Mouse (Mus musculus) limb, embryonic 11.5 days (tissue): ENCODE results near the gene Fmo1. TPM values are rescaled to one million over a fixed set of nuclear protein-coding genes. Genes with fewer than 3 reads are reported as not detected.
"Not testable (repeated sequence)": the region's sequence is repeated elsewhere in the genome, so short reads cannot be mapped to it uniquely, and the experiment has no call there.

Experiments used
- ATAC-seq: fragments of 200-750 bp; cut with Nextera tagmentation; 2 replicates; pipeline ENCODE4 v1.8.0; 2017; ENCODE audit warnings: low read depth; ENCODE audit not compliant: insufficient number of reproducible peaks, low FRiP score, low TSS enrichment
- DNase-seq: peaks from one replicate; pipeline ENCODE4 v3.0.0-alpha.2; 2015; ENCODE audit warnings: low spot score
- H3K27ac ChIP-seq: fragments of 300-500 bp; sonication (generic); replicated peaks from 2 replicates; pipeline ENCODE4 v1.5.1; 2014; ENCODE audit warnings: low read depth, mild to moderate bottlenecking, low read length
- H3K27me3 ChIP-seq: fragments of 300-500 bp; sonication (generic); 2 replicates; pipeline ENCODE4 v1.6.1; 2014; ENCODE audit warnings: mild to moderate bottlenecking, low read length, mixed read lengths; ENCODE audit not compliant: control insufficient read depth, insufficient read depth
- H3K36me3 ChIP-seq: fragments of 300-500 bp; sonication (generic); 2 replicates; pipeline ENCODE4 v1.6.1; 2014; ENCODE audit warnings: mild to moderate bottlenecking, low read length, moderate library complexity, mixed read lengths; ENCODE audit not compliant: control insufficient read depth, insufficient read depth
- H3K4me1 ChIP-seq: fragments of 300-500 bp; sonication (generic); 2 replicates; pipeline ENCODE4 v1.6.1; 2014; ENCODE audit warnings: low read length, mixed read lengths; ENCODE audit not compliant: control insufficient read depth, insufficient read depth
- H3K4me2 ChIP-seq: fragments of 300-500 bp; sonication (generic); 2 replicates; pipeline ENCODE4 v1.6.1; 2014; ENCODE audit warnings: low read depth, mild to moderate bottlenecking, moderate library complexity; ENCODE audit not compliant: severe bottlenecking
- H3K4me3 ChIP-seq: fragments of 300-500 bp; sonication (generic); 2 replicates; pipeline ENCODE4 v1.5.1; 2014; ENCODE audit warnings: low read depth, low read length
- H3K9ac ChIP-seq: fragments of 300-500 bp; sonication (generic); 2 replicates; pipeline ENCODE4 v1.6.1; 2014; ENCODE audit warnings: mild to moderate bottlenecking, low read length
- H3K9me3 ChIP-seq: fragments of 300-500 bp; sonication (generic); 2 replicates; pipeline ENCODE4 v1.6.1; 2016; ENCODE audit warnings: low read length; ENCODE audit not compliant: control insufficient read depth
- WGBS: fragments of 180-500 bp; shearing (Covaris S2); extraction: QIAGEN DNeasy Blood & Tissue Kit; methylation state at CpG from one replicate; pipeline ENCODE4 v1.1.7; 2014; 5-methylcytosine and 5-hydroxymethylcytosine counted together
- polyA plus RNA-seq: library from polyadenylated mRNA; unstranded; fragments of >200 nt; fragmentation: Nextera tagmentation; extraction: Ambion mirVana; gene quantifications from 2 replicates; pipeline ENCODE4 v1.2.1, GENCODE M21; 2014

Gene Fmo1
- polyA plus RNA-seq, 1 experiment from 2014 or later: 2.8 TPM

GRCm38 (mm10) chr1:162805011-162805410, 61.4 kb downstream of the Fmo1 start:
- DNase-seq: no peak
- no peak overlapping the region for H3K4me2 ChIP-seq
- WGBS: 67% methylated on average over 5 of the region's 5 CpGs

DNA sequence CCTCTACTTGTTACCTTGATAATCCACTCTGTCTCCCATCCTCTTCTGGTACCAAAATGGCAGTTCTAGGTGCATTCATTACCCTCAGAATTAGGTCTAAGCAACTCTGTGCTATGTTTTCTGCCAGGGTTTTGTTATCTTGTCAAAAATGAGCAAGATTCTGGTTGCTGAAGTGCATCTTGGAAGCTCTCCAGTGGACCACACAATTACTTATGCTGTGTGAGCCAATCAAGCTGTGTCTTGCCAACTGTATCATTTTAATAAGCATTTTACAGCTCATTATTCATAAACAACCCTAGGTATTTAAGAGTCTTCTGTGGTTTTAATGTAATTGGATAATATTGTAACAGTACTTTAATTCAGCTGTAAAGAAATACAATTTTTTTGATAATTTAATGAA, 70.0 kb downstream of the Fmo1 start:
- ATAC-seq (no peak), DNase-seq (no peak)
- Histone ChIP-seq H3K4me2 (no peak overlapping the region), H3K36me3 (no peaks in the 10 kb centered on the region), H3K9ac (no peak overlapping the region), H3K4me1 (no peaks in the 10 kb centered on the region), H3K27ac (no peak overlapping the region), H3K9me3 (no peaks in the 10 kb centered on the region), H3K4me3 (no peak overlapping the region), H3K27me3 (no peaks in the 10 kb centered on the region)

More at GRCm38 (mm10) chr1:162805011-162805410, 61.4 kb downstream of the Fmo1 start:
- no peak for ATAC-seq
- Histone ChIP-seq H3K4me3 (no peak overlapping the region), H3K9me3 (no peaks in the 10 kb centered on the region), H3K9ac (no peak overlapping the region), H3K27me3 (no peaks in the 10 kb centered on the region), H3K4me1 (no peaks in the 10 kb centered on the region), H3K27ac (no peak overlapping the region), H3K36me3 (no peaks in the 10 kb centered on the region)

DNA sequence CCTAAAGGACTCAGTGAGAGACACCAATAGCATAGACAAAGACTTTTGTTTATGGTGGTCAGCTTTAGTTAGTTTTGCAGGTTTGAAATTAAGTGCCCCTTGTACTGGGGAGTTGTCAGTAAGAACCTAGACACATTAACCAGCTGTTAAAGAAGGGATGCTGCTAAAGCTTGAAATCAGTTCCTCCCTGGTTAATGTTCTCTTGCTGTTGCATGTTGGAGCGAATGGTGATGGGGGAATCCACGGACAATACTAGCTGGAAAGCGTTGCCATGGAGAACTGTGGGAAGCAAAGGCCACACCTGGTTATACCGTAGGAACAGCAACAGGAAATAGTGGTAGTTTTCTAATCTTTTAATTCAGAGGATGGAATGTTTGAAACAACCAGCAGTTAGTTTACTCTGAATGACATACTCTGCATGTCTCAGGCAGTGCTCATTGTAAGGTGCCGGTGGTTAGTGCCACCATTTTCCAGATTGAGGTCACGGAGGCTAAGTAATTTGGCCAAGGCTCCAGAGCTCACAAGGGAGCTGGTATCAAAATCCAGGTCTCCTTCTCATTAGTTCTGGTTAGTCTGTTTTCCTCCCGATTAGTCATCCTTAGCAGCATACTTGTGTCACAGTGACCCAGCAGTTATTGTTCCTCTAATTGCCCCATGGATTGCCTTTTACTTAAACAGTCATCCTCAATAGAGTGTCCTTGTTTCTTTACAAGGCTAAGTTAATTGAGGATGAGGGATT, 73.9 kb downstream of the Fmo1 start:
- H3K9ac ChIP-seq: no peak overlapping the region
- H3K4me3 ChIP-seq: no peak overlapping the region
- no peaks in the 10 kb centered on the region for H3K9me3 ChIP-seq
- no peaks in the 10 kb centered on the region for H3K36me3 ChIP-seq
- H3K4me2 ChIP-seq: no peak overlapping the region
- H3K27me3 ChIP-seq: no peaks in the 10 kb centered on the region
- H3K27ac ChIP-seq: no peak overlapping the region
- ATAC-seq (no peak), DNase-seq (no peak)
- 75% methylated on average over 7 of the region's 7 CpGs for WGBS
- no peaks in the 10 kb centered on the region for H3K4me1 ChIP-seq

DNA sequence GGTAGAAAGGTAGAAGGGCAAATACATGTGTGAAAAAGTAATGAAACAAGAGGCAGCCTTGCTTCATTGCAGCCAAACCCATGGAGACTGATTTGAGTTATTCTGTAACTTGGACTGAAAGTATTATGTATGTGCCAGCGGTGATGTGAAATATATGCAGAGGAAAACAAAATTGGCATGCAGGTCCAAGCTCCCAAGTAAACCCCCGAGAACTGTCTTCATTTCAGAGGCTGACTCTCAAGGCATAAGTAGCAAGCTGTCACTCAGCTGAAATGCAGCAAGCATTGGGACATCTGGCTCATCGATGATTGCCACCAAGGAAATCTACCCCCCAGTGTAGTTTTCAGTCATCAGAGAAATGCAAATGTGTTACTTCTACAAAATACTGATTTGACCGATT, 81.2 kb downstream of the Fmo1 start:
- Histone ChIP-seq H3K4me1 (no peaks in the 10 kb centered on the region), H3K4me2 (no peak overlapping the region), H3K36me3 (no peaks in the 10 kb centered on the region), H3K9ac (no peak overlapping the region), H3K4me3 (no peak overlapping the region), H3K27ac (no peak overlapping the region), H3K9me3 (no peaks in the 10 kb centered on the region), H3K27me3 (no peaks in the 10 kb centered on the region)
- no peak for DNase-seq
- no peak for ATAC-seq
- 85% methylated on average over 4 of the region's 4 CpGs for WGBS

DNA sequence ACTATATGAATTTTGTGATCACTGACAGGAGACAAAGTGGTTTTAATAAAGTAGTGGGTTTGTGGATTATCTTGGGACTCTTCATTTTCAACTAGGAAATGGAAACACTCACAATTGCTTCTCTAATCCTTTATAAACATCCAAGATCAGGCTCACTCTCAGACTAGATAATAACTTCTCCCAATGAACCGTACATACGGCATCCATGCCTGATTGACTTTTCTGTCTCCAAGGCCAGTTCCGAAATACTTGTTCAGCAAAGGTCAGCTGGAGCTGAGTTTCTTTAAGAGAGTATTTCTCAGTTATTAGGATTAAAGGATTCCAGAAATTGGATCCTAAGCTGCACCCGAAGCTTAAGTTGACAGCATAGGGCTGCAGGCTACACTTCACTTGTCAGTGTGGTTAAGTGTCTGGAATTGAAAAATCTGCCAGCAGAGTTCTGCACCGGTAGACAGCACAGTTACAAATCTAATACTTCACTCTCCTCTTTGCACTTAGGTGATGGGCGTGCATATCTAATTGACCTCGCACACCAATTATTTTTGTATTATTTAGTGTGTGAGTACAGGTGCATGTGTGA, 82.7 kb downstream of the Fmo1 start:
- H3K4me2 ChIP-seq: no peak overlapping the region
- no peaks in the 10 kb centered on the region for H3K27me3 ChIP-seq
- H3K4me3 ChIP-seq: no peak overlapping the region
- H3K4me1 ChIP-seq: no peaks in the 10 kb centered on the region
- DNase-seq (no peak), ATAC-seq (no peak)
- no peaks in the 10 kb centered on the region for H3K36me3 ChIP-seq
- no peak overlapping the region for H3K27ac ChIP-seq
- 87% methylated on average over 7 of the region's 7 CpGs for WGBS
- no peak overlapping the region for H3K9ac ChIP-seq
- H3K9me3 ChIP-seq: no peaks in the 10 kb centered on the region

GRCm38 (mm10) chr1:162781035-162781434, 85.4 kb downstream of the Fmo1 start:
- H3K9me3 ChIP-seq, H3K4me1 ChIP-seq, DNase-seq, H3K4me3 ChIP-seq, H3K36me3 ChIP-seq, H3K27me3 ChIP-seq, ATAC-seq, H3K27ac ChIP-seq, H3K9ac ChIP-seq, H3K4me2 ChIP-seq: not testable (repeated sequence)
- 87% methylated on average over 2 of the region's 2 CpGs for WGBS

Other genes with a start within 250 kb of the Fmo1 start
- gene Myoc, start 227.5 kb downstream of the Fmo1 start, polyA plus RNA-seq: not detected in 2 replicates
- gene Myocos, start 208.4 kb downstream of the Fmo1 start, polyA plus RNA-seq: not detected in 2 replicates
- 168 and 186 TPM in 2 replicates for gene Prrc2c, start 126.1 kb downstream of the Fmo1 start, polyA plus RNA-seq
- gene Fmo4, start 52.6 kb downstream of the Fmo1 start, polyA plus RNA-seq: not detected in 2 replicates
- 1.6 and 2.2 TPM in 2 replicates for gene Fmo2, start 32.1 kb upstream of the Fmo1 start, polyA plus RNA-seq
- gene Fmo6, start 70.9 kb upstream of the Fmo1 start, polyA plus RNA-seq: 0.10 TPM in 1 of 2 replicates, not detected in the other
- not detected in 2 replicates for gene Fmo3, start 117.9 kb upstream of the Fmo1 start, polyA plus RNA-seq
- not detected in 2 replicates for gene Mroh9, start 219.1 kb upstream of the Fmo1 start, polyA plus RNA-seq